Mouse (Mus musculus): ENCODE measurements around the gene Bpifb9b.

DNA sequence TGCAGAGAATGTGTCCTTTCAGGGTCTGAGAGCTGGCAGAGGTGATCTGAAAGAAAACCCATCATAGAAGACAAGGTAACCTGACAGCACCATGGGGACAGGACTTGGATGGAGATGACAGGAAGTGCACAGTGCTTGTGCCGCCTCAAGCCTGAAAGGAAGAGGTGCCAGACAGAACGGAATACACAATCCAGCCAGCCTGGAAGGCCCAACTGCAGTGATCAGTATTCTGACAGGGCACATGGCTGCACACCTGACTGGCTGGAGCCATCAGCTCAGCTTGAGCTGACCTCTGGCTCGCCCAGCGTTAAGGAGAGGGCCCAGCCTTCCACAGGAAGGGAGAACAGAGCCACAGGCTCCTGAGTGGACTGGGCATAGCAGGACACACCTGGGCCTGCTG lies 28.5 kb downstream of the Bpifb9b start:
- no peak for TF ChIP-seq EP300 (IDR thresholded peaks at IDR 0.05; ENCODE audit: low read depth)
- TF ChIP-seq CTCF (IDR thresholded peaks at IDR 0.05; ENCODE audit: low read depth): no peak
